Mouse (Mus musculus) neural tube, embryonic 15.5 days (tissue): ENCODE data around the gene Gipc2. TPM values are rescaled to one million over a fixed set of nuclear protein-coding genes. Genes with fewer than 3 reads are reported as not detected.
"Not testable (repeated sequence)": the region's sequence is repeated elsewhere in the genome, so short reads cannot be mapped to it uniquely, and the experiment has no call there.

Experiments
- ATAC-seq: fragments of 200-750 bp; cut with Nextera tagmentation; 2 replicates; pipeline ENCODE4 v1.8.0; 2017; ENCODE audit warnings: mild to moderate bottlenecking, moderate TSS enrichment, moderate library complexity; ENCODE audit not compliant: low FRiP score
- H3K27ac ChIP-seq: fragments of 300-500 bp; sonication (generic); replicated peaks from 2 replicates; pipeline ENCODE4 v1.5.1; 2015; ENCODE audit warnings: mild to moderate bottlenecking, inconsistent platforms
- H3K27me3 ChIP-seq: fragments of 300-500 bp; sonication (generic); replicated peaks from 2 replicates; pipeline ENCODE4 v1.6.1; 2015; ENCODE audit warnings: inconsistent platforms
- H3K36me3 ChIP-seq: fragments of 300-500 bp; sonication (generic); 2 replicates; pipeline ENCODE4 v1.6.1; 2015; ENCODE audit warnings: inconsistent platforms
- H3K4me1 ChIP-seq: fragments of 300-500 bp; sonication (generic); 2 replicates; pipeline ENCODE4 v1.6.1; 2015; ENCODE audit warnings: inconsistent platforms
- H3K4me2 ChIP-seq: fragments of 300-500 bp; sonication (generic); 2 replicates; pipeline ENCODE4 v1.6.1; 2015; ENCODE audit warnings: inconsistent platforms, mild to moderate bottlenecking, moderate library complexity
- H3K4me3 ChIP-seq: fragments of 300-500 bp; sonication (generic); replicated peaks from 2 replicates; pipeline ENCODE4 v1.5.1; 2015; ENCODE audit warnings: mild to moderate bottlenecking, inconsistent platforms
- H3K9ac ChIP-seq: fragments of 300-500 bp; sonication (generic); replicated peaks from 2 replicates; pipeline ENCODE4 v1.6.1; 2015; ENCODE audit warnings: mild to moderate bottlenecking, inconsistent platforms
- H3K9me3 ChIP-seq: fragments of 300-500 bp; sonication (generic); replicated peaks from 2 replicates; pipeline ENCODE4 v1.6.1; 2016; ENCODE audit warnings: inconsistent platforms
- WGBS: fragments of 180-500 bp; shearing (Covaris S2); methylation state at CpG from one replicate; pipeline ENCODE4 v1.1.7; 2015; ENCODE audit warnings: mixed read lengths; 5-methylcytosine and 5-hydroxymethylcytosine counted together
- polyA plus RNA-seq: library from polyadenylated mRNA; unstranded; fragments of >200 nt; fragmentation: Nextera tagmentation; extraction: Ambion mirVana; gene quantifications from 2 replicates; pipeline ENCODE4 v1.2.1, GENCODE M21; 2015

The Gipc2 gene
- polyA plus RNA-seq, 1 experiment from 2014 or later = 11.4 TPM

DNA sequence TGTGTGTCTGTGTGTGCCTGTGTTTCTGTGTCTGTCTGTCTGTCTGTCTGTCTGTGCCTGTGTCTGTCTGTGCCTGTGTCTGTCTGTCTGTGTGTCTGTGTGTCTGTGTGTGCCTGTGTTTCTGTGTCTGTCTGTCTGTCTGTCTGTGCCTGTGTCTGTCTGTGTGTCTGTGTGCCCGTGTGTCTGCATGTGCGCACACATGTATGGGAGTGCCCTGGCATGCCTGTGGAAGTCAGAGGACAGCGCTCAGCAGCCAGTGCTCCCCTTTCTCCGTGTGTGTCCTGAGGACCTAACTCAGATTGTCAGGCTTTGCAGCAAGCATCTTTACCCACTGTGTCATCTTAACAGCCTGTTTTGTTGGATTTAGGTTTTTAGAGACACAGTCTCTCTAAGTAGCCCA is 36.6 kb downstream of the Gipc2 start:
- not testable (repeated sequence) for H3K4me3 ChIP-seq, H3K9ac ChIP-seq, H3K27ac ChIP-seq, H3K36me3 ChIP-seq, ATAC-seq, H3K4me1 ChIP-seq, H3K27me3 ChIP-seq, H3K4me2 ChIP-seq, H3K9me3 ChIP-seq
- WGBS = 97% methylated on average over 4 of the region's 4 CpGs

DNA sequence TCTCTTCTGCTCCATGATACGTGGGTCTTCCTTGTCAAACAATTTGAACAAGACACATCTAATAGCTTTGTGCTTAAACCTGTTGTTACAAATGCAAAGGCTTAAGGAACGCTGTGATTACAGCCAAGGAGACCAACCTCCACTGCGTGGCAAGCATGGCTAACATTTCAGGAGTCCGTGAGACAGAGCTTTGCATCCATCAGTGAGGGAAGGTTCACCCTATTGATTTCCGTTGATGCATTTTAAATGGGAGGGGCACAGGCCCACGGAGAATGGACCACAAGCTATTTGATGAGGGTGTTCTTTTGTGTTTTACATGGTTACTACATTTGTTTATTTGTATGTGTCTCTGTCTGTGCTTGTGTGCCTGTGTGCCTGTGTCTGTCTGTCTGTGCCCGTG is 37.4 kb downstream of the Gipc2 start:
- ATAC-seq = no peak
- Histone ChIP-seq H3K4me2 (no peak overlapping the region), H3K27me3 (no peaks in the 10 kb centered on the region), H3K4me3 (no peak overlapping the region), H3K9me3 (no peaks in the 10 kb centered on the region), H3K9ac (no peak overlapping the region), H3K27ac (no peak overlapping the region), H3K36me3 (no peaks in the 10 kb centered on the region), H3K4me1 (no peaks in the 10 kb centered on the region)
- 77% methylated on average over 7 of the region's 7 CpGs for WGBS

DNA sequence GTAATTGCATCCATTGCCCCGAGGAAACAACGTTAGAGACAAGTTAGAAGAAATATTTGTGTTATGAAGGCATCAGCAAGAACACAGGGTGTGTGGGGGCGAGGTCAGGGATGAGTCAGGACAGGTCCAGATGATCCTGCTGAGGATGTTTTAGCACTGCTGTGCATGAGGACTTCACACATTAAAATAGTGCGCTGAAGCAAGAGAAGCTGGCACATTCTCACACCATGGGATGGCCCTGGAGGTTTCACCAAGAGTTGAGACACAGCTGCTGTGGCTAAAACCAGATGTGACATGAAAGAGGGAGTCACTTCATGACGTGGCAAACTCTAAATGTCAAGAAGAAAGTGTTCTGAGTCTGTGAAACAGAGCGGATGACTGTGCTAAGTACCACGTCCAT is 38.9 kb downstream of the Gipc2 start:
- Histone ChIP-seq H3K4me1 (peaks cover 4% of the 10 kb centered on the region; the same call in 1 of the 2 replicates), H3K36me3 (no peaks in the 10 kb centered on the region), H3K9me3 (no peaks in the 10 kb centered on the region), H3K4me2 (no peak overlapping the region), H3K27me3 (no peaks in the 10 kb centered on the region), H3K4me3 (no peak overlapping the region), H3K27ac (no peak overlapping the region), H3K9ac (no peak overlapping the region)
- 79% methylated on average over 7 of the region's 7 CpGs for WGBS
- no peak for ATAC-seq

DNA sequence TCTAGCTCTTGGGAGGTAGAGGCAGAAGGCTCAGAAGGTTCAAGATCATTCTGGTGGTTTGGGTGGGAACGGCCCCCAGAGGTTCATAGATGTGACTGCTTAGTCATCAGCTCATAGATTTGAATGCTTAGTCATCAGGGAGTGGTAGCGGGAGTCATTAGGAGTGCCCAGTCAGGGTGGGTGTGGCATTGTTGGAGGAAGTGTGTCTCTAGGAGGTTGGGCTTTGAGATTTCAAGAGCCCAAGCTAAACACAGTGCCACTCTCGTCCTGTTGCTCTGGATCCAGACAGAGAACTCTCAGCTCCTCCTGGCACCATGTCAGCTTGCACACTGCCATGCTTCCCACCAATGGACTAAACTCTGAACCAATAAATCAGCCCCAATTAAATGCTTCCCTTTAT is 43.3 kb downstream of the Gipc2 start:
- H3K9ac ChIP-seq = no peak overlapping the region
- no peaks in the 10 kb centered on the region for H3K27me3 ChIP-seq
- 65% methylated on average over 3 of the region's 3 CpGs for WGBS
- peaks cover 7% of the 10 kb centered on the region; the same call in 1 of the 2 replicates for H3K4me1 ChIP-seq
- ATAC-seq = peak; percentile 66; the same call in 1 of the 2 replicates
- no peaks in the 10 kb centered on the region for H3K9me3 ChIP-seq
- no peak overlapping the region for H3K4me2 ChIP-seq
- H3K36me3 ChIP-seq = no peaks in the 10 kb centered on the region
- H3K4me3 ChIP-seq = no peak overlapping the region
- no peak overlapping the region for H3K27ac ChIP-seq

- Histone ChIP-seq H3K4me3 (no peak overlapping the region), H3K9me3 (no peaks in the 10 kb centered on the region), H3K27me3 (no peaks in the 10 kb centered on the region), H3K27ac (no peak overlapping the region), H3K9ac (no peak overlapping the region), H3K4me1 (peaks cover 7% of the 10 kb centered on the region; the same call in 1 of the 2 replicates), H3K4me2 (no peak overlapping the region), H3K36me3 (no peaks in the 10 kb centered on the region)
- 67% methylated on average over 6 of the region's 6 CpGs for WGBS
- no peak for ATAC-seq
Observed at GRCm38 (mm10) chr3:152122101-152122500, 43.9 kb downstream of the Gipc2 start.

- no peak overlapping the region for H3K4me2 ChIP-seq
- H3K4me3 ChIP-seq = no peak overlapping the region
- H3K4me1 ChIP-seq = peaks cover 7% of the 10 kb centered on the region; the same call in 1 of the 2 replicates
- no peaks in the 10 kb centered on the region for H3K36me3 ChIP-seq
- no peak for ATAC-seq
- no peaks in the 10 kb centered on the region for H3K9me3 ChIP-seq
- no peak overlapping the region for H3K9ac ChIP-seq
- H3K27me3 ChIP-seq = no peaks in the 10 kb centered on the region
- no peak overlapping the region for H3K27ac ChIP-seq
- 89% methylated on average over 11 of the region's 11 CpGs for WGBS
Observed at GRCm38 (mm10) chr3:152121169-152122009, 44.6 kb downstream of the Gipc2 start.

DNA sequence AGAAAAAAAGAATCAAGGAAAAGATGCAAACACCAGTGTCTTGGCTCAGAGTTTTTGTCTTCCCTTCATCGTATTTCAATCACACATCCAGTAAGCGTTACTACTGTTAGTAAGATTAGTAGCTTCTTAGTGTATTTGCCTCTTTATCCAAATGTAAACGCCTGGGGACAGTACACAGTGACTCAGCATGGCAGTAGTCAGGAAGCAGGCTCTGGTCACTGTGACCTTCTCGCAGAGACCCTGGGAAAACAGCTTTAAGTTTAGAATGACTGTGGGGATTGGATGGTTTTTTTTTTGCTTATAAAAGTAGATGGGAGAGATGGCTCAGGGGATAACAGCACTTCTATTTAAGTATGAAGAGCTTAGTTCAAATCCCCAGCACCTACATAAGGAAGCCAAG is 46.0 kb downstream of the Gipc2 start:
- Histone ChIP-seq H3K36me3 (no peaks in the 10 kb centered on the region), H3K27me3 (no peaks in the 10 kb centered on the region), H3K9me3 (no peaks in the 10 kb centered on the region), H3K4me2 (no peak overlapping the region), H3K4me1 (peaks cover 7% of the 10 kb centered on the region; the same call in 1 of the 2 replicates), H3K27ac (no peak overlapping the region), H3K4me3 (no peak overlapping the region), H3K9ac (no peak overlapping the region)
- 72% methylated on average over 4 of the region's 4 CpGs for WGBS
- ATAC-seq = no peak

GRCm38 (mm10) chr3:152117941-152118340 is 48.1 kb downstream of the Gipc2 start:
- H3K9me3 ChIP-seq = no peaks in the 10 kb centered on the region
- no peaks in the 10 kb centered on the region for H3K36me3 ChIP-seq
- ATAC-seq = no peak
- H3K27me3 ChIP-seq = no peaks in the 10 kb centered on the region
- 97% methylated on average over 3 of the region's 3 CpGs for WGBS
- no peak overlapping the region for H3K27ac ChIP-seq
- no peak overlapping the region for H3K4me3 ChIP-seq
- H3K4me2 ChIP-seq = no peak overlapping the region
- H3K4me1 ChIP-seq = peaks cover 7% of the 10 kb centered on the region; the same call in 1 of the 2 replicates
- H3K9ac ChIP-seq = no peak overlapping the region

DNA sequence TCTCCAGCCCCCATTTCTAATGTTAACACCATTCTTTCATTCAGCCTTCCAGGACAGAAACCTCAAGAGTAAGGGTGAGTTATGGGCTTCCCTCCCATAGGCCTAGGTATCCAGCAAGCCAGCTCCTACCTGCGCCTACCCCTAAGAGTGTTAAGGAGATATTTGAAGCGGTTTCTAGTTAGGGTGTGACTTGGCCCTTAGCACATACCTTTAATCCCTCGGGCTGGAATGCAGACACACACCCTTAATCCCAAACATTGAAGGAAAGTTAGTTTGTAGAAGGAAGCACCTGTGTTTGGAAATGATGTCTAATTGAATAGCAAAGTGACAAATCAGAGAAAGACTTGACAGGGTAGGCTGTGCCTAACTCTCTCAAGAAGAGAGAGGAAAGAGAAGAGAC is 49.9 kb downstream of the Gipc2 start:
- Histone ChIP-seq H3K4me2 (no peak overlapping the region), H3K4me1 (no peaks in the 10 kb centered on the region), H3K27me3 (no peaks in the 10 kb centered on the region), H3K36me3 (no peaks in the 10 kb centered on the region), H3K9ac (no peak overlapping the region), H3K27ac (no peak overlapping the region), H3K9me3 (no peaks in the 10 kb centered on the region), H3K4me3 (no peak overlapping the region)
- no peak for ATAC-seq
- WGBS = 95% methylated on average over 3 of the region's 3 CpGs

DNA sequence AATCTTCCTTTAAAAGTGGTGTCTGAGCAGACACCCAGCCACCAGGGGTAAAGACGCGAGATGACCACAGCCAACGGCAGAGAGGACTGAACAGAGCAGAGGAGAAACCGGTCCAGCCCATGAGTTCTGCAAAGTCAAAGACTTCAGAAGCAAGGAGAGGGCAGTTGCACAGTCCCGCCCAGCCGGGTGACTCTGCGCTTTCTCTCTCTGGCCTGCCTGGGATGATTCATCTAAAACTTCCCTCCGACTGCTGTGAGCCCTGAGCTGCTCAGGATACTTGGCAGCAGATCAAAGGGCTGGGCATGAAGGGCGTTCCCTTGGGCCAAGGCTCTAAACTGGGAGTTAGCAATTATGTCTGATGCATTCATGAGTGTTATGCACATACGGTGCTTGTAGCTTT is 51.2 kb downstream of the Gipc2 start:
- Histone ChIP-seq H3K9ac (no peak overlapping the region), H3K9me3 (no peaks in the 10 kb centered on the region), H3K4me1 (no peaks in the 10 kb centered on the region), H3K4me3 (no peak overlapping the region), H3K36me3 (no peaks in the 10 kb centered on the region), H3K27ac (no peak overlapping the region), H3K27me3 (peaks cover 7% of the 10 kb centered on the region; the same call in 1 of the 2 replicates), H3K4me2 (no peak overlapping the region)
- no peak for ATAC-seq
- WGBS = 25% methylated on average over 10 of the region's 10 CpGs

- Histone ChIP-seq H3K27ac (no peak overlapping the region), H3K4me3 (no peak overlapping the region), H3K9me3 (no peaks in the 10 kb centered on the region), H3K4me2 (no peak overlapping the region), H3K9ac (no peak overlapping the region), H3K4me1 (no peaks in the 10 kb centered on the region), H3K27me3 (peaks cover 11% of the 10 kb centered on the region; the same call in 1 of the 2 replicates), H3K36me3 (no peaks in the 10 kb centered on the region)
- ATAC-seq = no peak
- 70% methylated on average over 4 of the region's 4 CpGs for WGBS
Observed at GRCm38 (mm10) chr3:152114222-152114621, 51.8 kb downstream of the Gipc2 start.

DNA sequence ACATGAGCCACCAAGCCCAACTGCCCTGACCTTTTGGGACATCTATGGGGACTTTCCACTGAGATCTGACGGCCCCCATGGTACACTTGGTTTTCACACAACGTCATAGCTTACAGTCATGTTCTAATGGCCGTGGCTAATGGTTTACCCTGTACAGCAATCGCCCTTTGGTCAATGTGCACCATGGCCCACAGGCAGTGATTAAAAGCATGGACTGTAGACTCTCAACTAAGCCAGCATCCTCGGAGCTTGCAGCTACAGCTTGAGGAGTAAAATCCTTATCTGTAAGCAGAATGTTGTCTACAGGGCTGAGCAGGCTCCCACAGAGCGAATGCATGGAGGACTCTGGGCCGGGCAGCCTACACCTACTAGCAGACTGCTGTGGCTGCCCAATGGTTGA is 52.5 kb downstream of the Gipc2 start:
- Histone ChIP-seq H3K4me3 (no peak overlapping the region), H3K27ac (no peak overlapping the region), H3K4me2 (no peak overlapping the region), H3K9me3 (no peaks in the 10 kb centered on the region), H3K27me3 (peaks cover 16% of the 10 kb centered on the region; the same call in 1 of the 2 replicates), H3K36me3 (no peaks in the 10 kb centered on the region), H3K9ac (no peak overlapping the region), H3K4me1 (no peaks in the 10 kb centered on the region)
- WGBS = 87% methylated on average over 7 of the region's 7 CpGs
- ATAC-seq = no peak
